Mouse (Mus musculus) limb, embryonic 14.5 days (tissue): Measurements from ENCODE around the gene Ctrc. TPM values are rescaled to one million over a fixed set of nuclear protein-coding genes. Genes with fewer than 3 reads are reported as not detected.

Experiments
- ATAC-seq: fragments of 200-750 bp; cut with Nextera tagmentation; 2 replicates; pipeline ENCODE4 v1.8.0; 2017; ENCODE audit warnings: low read depth, moderate number of reproducible peaks, moderate TSS enrichment; ENCODE audit not compliant: low FRiP score
- DNase-seq: peaks from one replicate; pipeline ENCODE4 v3.0.0-alpha.2; 2015; ENCODE audit warnings: low spot score
- H3K27ac ChIP-seq: fragments of 300-500 bp; sonication (generic); replicated peaks from 2 replicates; pipeline ENCODE4 v1.5.1; 2014; ENCODE audit warnings: low read depth, mild to moderate bottlenecking, low read length, moderate library complexity, mixed read lengths
- H3K27me3 ChIP-seq: fragments of 300-500 bp; sonication (generic); 2 replicates; pipeline ENCODE4 v1.6.1; 2014; ENCODE audit warnings: low read length, mixed read lengths; ENCODE audit not compliant: control insufficient read depth, insufficient read depth
- H3K36me3 ChIP-seq: fragments of 300-500 bp; sonication (generic); 2 replicates; pipeline ENCODE4 v1.6.1; 2014; ENCODE audit warnings: mild to moderate bottlenecking, low read length, moderate library complexity, mixed read lengths; ENCODE audit not compliant: control insufficient read depth, insufficient read depth
- H3K4me1 ChIP-seq: fragments of 300-500 bp; sonication (generic); 2 replicates; pipeline ENCODE4 v1.6.1; 2014; ENCODE audit warnings: antibody characterized with exemption, low read length, mixed read lengths; ENCODE audit not compliant: control insufficient read depth, insufficient read depth
- H3K4me2 ChIP-seq: fragments of 300-500 bp; sonication (generic); replicated peaks from 2 replicates; pipeline ENCODE4 v1.6.1; 2014; ENCODE audit warnings: low read depth, mild to moderate bottlenecking, low read length, moderate library complexity; ENCODE audit not compliant: severe bottlenecking
- H3K4me3 ChIP-seq: fragments of 300-500 bp; sonication (generic); replicated peaks from 2 replicates; pipeline ENCODE4 v1.5.1; 2014; ENCODE audit warnings: low read length
- H3K9ac ChIP-seq: fragments of 300-500 bp; sonication (generic); 2 replicates; pipeline ENCODE4 v1.6.1; 2014; ENCODE audit warnings: mild to moderate bottlenecking, low read depth, low read length, moderate library complexity; ENCODE audit not compliant: severe bottlenecking
- H3K9me3 ChIP-seq: fragments of 300-500 bp; sonication (generic); 2 replicates; pipeline ENCODE4 v1.6.1; 2016; ENCODE audit warnings: low read length; ENCODE audit not compliant: control insufficient read depth
- POLR2A ChIP-seq: fragments of 200-500 bp; IDR thresholded peaks from 2 replicates; pipeline ENCODE4 v1.8.0; 2012; ENCODE audit warnings: inconsistent platforms, mild to moderate bottlenecking, moderate library complexity, borderline replicate concordance; ENCODE audit not compliant: insufficient read depth, insufficient read length; ENCODE audit errors: extremely low read depth
- WGBS: fragments of 180-500 bp; shearing (Covaris S2); extraction: QIAGEN DNeasy Blood & Tissue Kit; methylation state at CpG from one replicate; pipeline ENCODE4 v1.1.7; 2014; 5-methylcytosine and 5-hydroxymethylcytosine counted together
- polyA plus RNA-seq, 2 experiments: library from polyadenylated mRNA; depleted of rRNA in 1 of 2; stranded (reverse) in 1 of 2; unstranded in 1 of 2; fragments of >200 nt; fragmentation: Nextera tagmentation in 1 of 2; extraction: Ambion mirVana in 1 of 2; gene quantifications; 2 replicates each; pipeline versions ENCODE4 v1.2.1 to v1.2.3; 2012 to 2014

Gene Ctrc
- polyA plus RNA-seq, 2 experiments, result not detected

GRCm38 (mm10) chr4:141871909-141872308 is 25.8 kb upstream of the Ctrc start:
- H3K9ac ChIP-seq, result 0 out of 2 replicates have a peak overlapping the region, but pooled peaks have one; percentile 5
- H3K27ac ChIP-seq, result 0 out of 2 replicates have a peak overlapping the region, but pooled peaks have one; percentile 20
- H3K9me3 ChIP-seq, result no peaks in the 10 kb centered on the region
- TF ChIP-seq POLR2A, result no peak
- no peak overlapping the region for H3K4me3 ChIP-seq
- no peaks in the 10 kb centered on the region for H3K27me3 ChIP-seq
- H3K4me2 ChIP-seq, result peak overlapping the region; percentile 20; the same call in 1 of the 2 replicates
- ATAC-seq (no peak), DNase-seq (no peak)
- WGBS, result 62% methylated on average over 9 of the region's 9 CpGs
- 0 out of 2 replicates have a peak, but pooled peaks cover 10% of the 10 kb centered on the region for H3K36me3 ChIP-seq
- peaks cover 40% of the 10 kb centered on the region for H3K4me1 ChIP-seq

- Histone ChIP-seq H3K27ac (no peak overlapping the region), H3K9ac (no peak overlapping the region), H3K36me3 (0 out of 2 replicates have a peak, but pooled peaks cover 10% of the 10 kb centered on the region), H3K4me1 (peaks cover 46% of the 10 kb centered on the region), H3K9me3 (no peaks in the 10 kb centered on the region), H3K4me2 (0 out of 2 replicates have a peak overlapping the region, but pooled peaks have one; percentile 20), H3K27me3 (no peaks in the 10 kb centered on the region), H3K4me3 (no peak overlapping the region)
- WGBS, result 89% methylated on average over 3 of the region's 3 CpGs
- DNase-seq (no peak), ATAC-seq (no peak)
- no peak for TF ChIP-seq POLR2A
Observed at GRCm38 (mm10) chr4:141871333-141871725, 25.2 kb upstream of the Ctrc start.

- Histone ChIP-seq H3K36me3 (0 out of 2 replicates have a peak, but pooled peaks cover 10% of the 10 kb centered on the region), H3K9me3 (no peaks in the 10 kb centered on the region), H3K27me3 (no peaks in the 10 kb centered on the region), H3K27ac (no peak overlapping the region), H3K4me2 (no peak overlapping the region), H3K4me1 (peaks cover 46% of the 10 kb centered on the region), H3K9ac (no peak overlapping the region), H3K4me3 (no peak overlapping the region)
- TF ChIP-seq POLR2A, result no peak
- WGBS, result 73% methylated on average over 11 of the region's 11 CpGs
- DNase-seq (no peak), ATAC-seq (no peak)
Observed at GRCm38 (mm10) chr4:141870666-141871332, 24.6 kb upstream of the Ctrc start.

GRCm38 (mm10) chr4:141869436-141870215 is 23.5 kb upstream of the Ctrc start:
- Histone ChIP-seq H3K9me3 (no peaks in the 10 kb centered on the region), H3K27ac (no peak overlapping the region), H3K9ac (no peak overlapping the region), H3K4me2 (no peak overlapping the region), H3K36me3 (0 out of 2 replicates have a peak, but pooled peaks cover 10% of the 10 kb centered on the region), H3K4me1 (peaks cover 41% of the 10 kb centered on the region), H3K27me3 (no peaks in the 10 kb centered on the region), H3K4me3 (no peak overlapping the region)
- TF ChIP-seq POLR2A, result no peak
- ATAC-seq (no peak), DNase-seq (no peak)
- WGBS, result 68% methylated on average over 5 of the region's 5 CpGs

- ATAC-seq (no peak), DNase-seq (no peak)
- no peak for TF ChIP-seq POLR2A
- Histone ChIP-seq H3K9me3 (no peaks in the 10 kb centered on the region), H3K4me3 (no peak overlapping the region), H3K36me3 (0 out of 2 replicates have a peak, but pooled peaks cover 10% of the 10 kb centered on the region), H3K9ac (no peak overlapping the region), H3K4me1 (peaks cover 31% of the 10 kb centered on the region), H3K27me3 (no peaks in the 10 kb centered on the region), H3K27ac (no peak overlapping the region), H3K4me2 (no peak overlapping the region)
- WGBS, result 77% methylated on average over 10 of the region's 10 CpGs
Observed at GRCm38 (mm10) chr4:141868051-141868450, 21.9 kb upstream of the Ctrc start.
